Mouse (Mus musculus) hindbrain, embryonic 11.5 days (tissue): ENCODE measurements around the gene Gsg1l. TPM values are rescaled to one million over a fixed set of nuclear protein-coding genes. Genes with fewer than 3 reads are reported as not detected.

Source experiments
- ATAC-seq: fragments of 200-750 bp; cut with Nextera tagmentation; 2 replicates; pipeline ENCODE4 v1.8.0; 2017; ENCODE audit warnings: mild to moderate bottlenecking, moderate TSS enrichment, moderate library complexity; ENCODE audit not compliant: low FRiP score
- DNase-seq: peaks from one replicate; pipeline ENCODE4 v3.0.0-alpha.2; 2015; ENCODE audit warnings: low spot score
- H3K27ac ChIP-seq: fragments of 300-500 bp; sonication (generic); 2 replicates; pipeline ENCODE4 v1.5.1; 2014; ENCODE audit warnings: mild to moderate bottlenecking, low read depth, low read length
- H3K27me3 ChIP-seq: fragments of 300-500 bp; sonication (generic); 2 replicates; pipeline ENCODE4 v1.6.1; 2014; ENCODE audit warnings: mild to moderate bottlenecking, low read length, moderate library complexity, mixed read lengths; ENCODE audit not compliant: control insufficient read depth, insufficient read depth
- H3K36me3 ChIP-seq: fragments of 300-500 bp; sonication (generic); 2 replicates; pipeline ENCODE4 v1.6.1; 2014; ENCODE audit warnings: mild to moderate bottlenecking, low read length, moderate library complexity, mixed read lengths; ENCODE audit not compliant: control insufficient read depth, insufficient read depth
- H3K4me1 ChIP-seq: fragments of 300-500 bp; sonication (generic); replicated peaks from 2 replicates; pipeline ENCODE4 v1.6.1; 2014; ENCODE audit warnings: low read length, mixed read lengths; ENCODE audit not compliant: control insufficient read depth, insufficient read depth
- H3K4me2 ChIP-seq: fragments of 300-500 bp; sonication (generic); replicated peaks from 2 replicates; pipeline ENCODE4 v1.6.1; 2014; ENCODE audit warnings: mild to moderate bottlenecking, low read depth, low read length
- H3K4me3 ChIP-seq: fragments of 300-500 bp; sonication (generic); 2 replicates; pipeline ENCODE4 v1.5.1; 2014; ENCODE audit warnings: low read depth, low read length
- H3K9ac ChIP-seq: fragments of 300-500 bp; sonication (generic); 2 replicates; pipeline ENCODE4 v1.6.1; 2014; ENCODE audit warnings: low read depth, low read length
- H3K9me3 ChIP-seq: fragments of 300-500 bp; sonication (generic); 2 replicates; pipeline ENCODE4 v1.6.1; 2016; ENCODE audit warnings: low read length; ENCODE audit not compliant: control insufficient read depth
- WGBS: fragments of 180-500 bp; shearing (Covaris S2); extraction: QIAGEN DNeasy Blood & Tissue Kit; methylation state at CpG from one replicate; pipeline ENCODE4 v1.1.7; 2014; 5-methylcytosine and 5-hydroxymethylcytosine counted together
- polyA plus RNA-seq: library from polyadenylated mRNA; unstranded; fragments of >200 nt; fragmentation: Nextera tagmentation; extraction: Ambion mirVana; gene quantifications from 2 replicates; pipeline ENCODE4 v1.2.1, GENCODE M21; 2014

The Gsg1l gene
- polyA plus RNA-seq, result 2.7 and 4.6 TPM in 2 replicates

- peaks cover 6% of the 10 kb centered on the region; the same call in 1 of the 2 replicates for H3K4me1 ChIP-seq
- peak within 1 kb of the TSS; percentile 51 for H3K4me3 ChIP-seq
- H3K36me3 ChIP-seq, result no peaks in the 10 kb centered on the region
- 1% methylated on average over 49 of the region's 49 CpGs for WGBS
- H3K27ac ChIP-seq, result peak within 1 kb of the TSS; percentile 33; the same call in 1 of the 2 replicates
- H3K4me2 ChIP-seq, result peak within 1 kb of the TSS; percentile 97
- peak within 1 kb of the TSS; percentile 37; the same call in 1 of the 2 replicates for H3K9ac ChIP-seq
- ATAC-seq, result peak; percentile 37; the same call in 1 of the 2 replicates
- H3K27me3 ChIP-seq, result peaks cover 47% of the 10 kb centered on the region
- no peaks in the 10 kb centered on the region for H3K9me3 ChIP-seq
- no peak for DNase-seq
Observed at GRCm38 (mm10) chr7:126082286-126082741, at the start of gene Gsg1l. Gene Gsg1l, minus strand, starts transcription at chr7:126082411.

GRCm38 (mm10) chr7:126127673-126128072 lies 45.5 kb upstream of the Gsg1l start:
- WGBS, result 82% methylated on average over 2 of the region's 2 CpGs
- Histone ChIP-seq H3K27me3 (no peaks in the 10 kb centered on the region), H3K36me3 (peaks cover 11% of the 10 kb centered on the region; the same call in 1 of the 2 replicates), H3K9me3 (no peaks in the 10 kb centered on the region), H3K27ac (no peak overlapping the region), H3K4me2 (no peak overlapping the region), H3K4me1 (no peaks in the 10 kb centered on the region), H3K9ac (no peak overlapping the region), H3K4me3 (no peak overlapping the region)
- ATAC-seq, result no peak
- DNase-seq, result no peak

DNA sequence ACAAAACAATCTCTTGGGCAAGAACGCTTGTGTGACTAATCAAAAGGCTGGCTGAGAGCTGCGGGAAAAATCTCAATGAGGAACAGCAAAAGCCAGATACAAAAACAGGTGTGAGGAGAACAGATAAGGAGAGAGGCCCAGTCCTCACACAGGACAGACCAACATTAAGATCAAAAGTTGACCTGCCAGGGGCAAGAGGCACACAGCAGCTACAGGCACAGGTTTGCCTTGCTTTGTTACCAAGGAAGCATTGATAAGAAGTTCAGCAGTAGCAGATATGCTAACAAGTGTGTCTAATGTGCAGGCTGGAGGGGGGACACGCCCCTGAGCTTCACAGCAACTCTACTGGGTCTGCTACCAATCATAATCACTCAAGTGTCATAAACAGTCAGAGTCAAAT lies 44.3 kb upstream of the Gsg1l start:
- ATAC-seq (no peak), DNase-seq (no peak)
- no peaks in the 10 kb centered on the region for H3K9me3 ChIP-seq
- peaks cover 11% of the 10 kb centered on the region; the same call in 1 of the 2 replicates for H3K36me3 ChIP-seq
- 88% methylated on average over 3 of the region's 3 CpGs for WGBS
- H3K4me1 ChIP-seq, result no peaks in the 10 kb centered on the region
- H3K27me3 ChIP-seq, result no peaks in the 10 kb centered on the region
- H3K9ac ChIP-seq, result no peak overlapping the region
- H3K4me2 ChIP-seq, result no peak overlapping the region
- no peak overlapping the region for H3K4me3 ChIP-seq
- H3K27ac ChIP-seq, result no peak overlapping the region

DNA sequence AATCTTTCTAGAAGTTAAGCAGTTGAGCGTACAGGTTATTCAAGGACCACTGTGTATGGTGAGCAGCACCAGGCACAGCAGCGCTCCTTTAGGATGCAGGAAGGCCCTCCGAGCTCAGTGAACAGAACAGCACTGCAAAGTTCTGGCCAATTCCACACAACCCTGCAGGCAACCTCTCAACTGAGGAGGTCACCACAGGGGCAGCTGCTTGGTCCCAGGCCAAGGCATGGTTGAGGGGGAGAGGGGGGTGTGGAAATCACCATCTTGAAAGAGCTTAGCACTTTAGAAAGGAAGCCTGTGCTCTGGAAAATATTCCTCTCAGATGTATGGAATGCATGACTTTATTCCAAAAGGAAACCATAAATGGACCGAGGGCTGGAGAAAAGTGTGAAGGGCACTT lies 39.3 kb upstream of the Gsg1l start:
- ATAC-seq (no peak), DNase-seq (no peak)
- H3K36me3 ChIP-seq, result peaks cover 8% of the 10 kb centered on the region; the same call in 1 of the 2 replicates
- H3K4me3 ChIP-seq, result no peak overlapping the region
- no peak overlapping the region for H3K9ac ChIP-seq
- no peaks in the 10 kb centered on the region for H3K9me3 ChIP-seq
- H3K27me3 ChIP-seq, result no peaks in the 10 kb centered on the region
- no peak overlapping the region for H3K27ac ChIP-seq
- no peaks in the 10 kb centered on the region for H3K4me1 ChIP-seq
- H3K4me2 ChIP-seq, result no peak overlapping the region
- 91% methylated on average over 4 of the region's 4 CpGs for WGBS

DNA sequence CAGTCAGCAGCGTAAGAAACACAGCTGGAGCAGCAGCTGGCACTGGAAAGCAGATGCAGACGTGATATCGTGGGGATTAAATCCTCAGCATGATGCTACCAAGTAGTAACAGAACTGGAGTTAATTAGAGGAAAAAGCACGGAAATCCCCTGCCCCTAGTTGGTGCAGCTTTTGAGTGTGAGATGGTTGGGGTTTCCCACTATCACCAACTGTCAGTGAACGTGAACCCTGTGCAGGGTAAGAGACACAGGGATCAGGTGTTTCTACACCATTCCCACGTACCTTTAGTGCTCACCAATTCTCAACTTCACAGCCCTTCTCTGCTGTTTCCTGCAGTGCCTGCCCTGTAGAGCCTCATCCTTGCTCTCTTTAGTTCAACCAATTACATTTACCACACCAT lies 37.6 kb upstream of the Gsg1l start:
- Histone ChIP-seq H3K9ac (no peak overlapping the region), H3K4me3 (no peak overlapping the region), H3K36me3 (peaks cover 11% of the 10 kb centered on the region; the same call in 1 of the 2 replicates), H3K4me1 (no peaks in the 10 kb centered on the region), H3K4me2 (no peak overlapping the region), H3K27me3 (no peaks in the 10 kb centered on the region), H3K27ac (no peak overlapping the region), H3K9me3 (no peaks in the 10 kb centered on the region)
- WGBS, result 77% methylated on average over 6 of the region's 6 CpGs
- no peak for ATAC-seq
- no peak for DNase-seq

GRCm38 (mm10) chr7:126113263-126113662 lies 31.1 kb upstream of the Gsg1l start:
- no peaks in the 10 kb centered on the region for H3K9me3 ChIP-seq
- no peak overlapping the region for H3K4me2 ChIP-seq
- no peak overlapping the region for H3K9ac ChIP-seq
- ATAC-seq (no peak), DNase-seq (no peak)
- H3K4me1 ChIP-seq, result no peaks in the 10 kb centered on the region
- no peak overlapping the region for H3K4me3 ChIP-seq
- H3K27me3 ChIP-seq, result no peaks in the 10 kb centered on the region
- peaks cover 9% of the 10 kb centered on the region; the same call in 1 of the 2 replicates for H3K36me3 ChIP-seq
- H3K27ac ChIP-seq, result no peak overlapping the region
- 96% methylated on average over 4 of the region's 4 CpGs for WGBS

GRCm38 (mm10) chr7:126111230-126111629 lies 29.0 kb upstream of the Gsg1l start:
- no peak for ATAC-seq
- Histone ChIP-seq H3K9me3 (no peaks in the 10 kb centered on the region), H3K27ac (no peak overlapping the region), H3K36me3 (peaks cover 9% of the 10 kb centered on the region; the same call in 1 of the 2 replicates), H3K4me3 (no peak overlapping the region), H3K9ac (no peak overlapping the region), H3K4me1 (no peaks in the 10 kb centered on the region), H3K27me3 (no peaks in the 10 kb centered on the region), H3K4me2 (no peak overlapping the region)
- DNase-seq, result no peak
- WGBS, result 87% methylated on average over 2 of the region's 2 CpGs

GRCm38 (mm10) chr7:126109898-126110297 lies 27.7 kb upstream of the Gsg1l start:
- 0 out of 2 replicates have a peak, but pooled peaks cover 6% of the 10 kb centered on the region for H3K36me3 ChIP-seq

GRCm38 (mm10) chr7:126100440-126100839 lies 18.2 kb upstream of the Gsg1l start:
- no peaks in the 10 kb centered on the region for H3K4me1 ChIP-seq
- ATAC-seq (no peak), DNase-seq (no peak)
- H3K27me3 ChIP-seq, result no peaks in the 10 kb centered on the region
- no peaks in the 10 kb centered on the region for H3K9me3 ChIP-seq
- no peak overlapping the region for H3K9ac ChIP-seq
- WGBS, result 94% methylated on average over 11 of the region's 11 CpGs
- no peak overlapping the region for H3K27ac ChIP-seq
- H3K4me2 ChIP-seq, result no peak overlapping the region
- peaks cover 7% of the 10 kb centered on the region; the same call in 1 of the 2 replicates for H3K36me3 ChIP-seq
- H3K4me3 ChIP-seq, result no peak overlapping the region

More at GRCm38 (mm10) chr7:126109898-126110297, 27.7 kb upstream of the Gsg1l start:
- DNase-seq (no peak), ATAC-seq (no peak)
- H3K4me2 ChIP-seq, result no peak overlapping the region
- H3K4me3 ChIP-seq, result no peak overlapping the region
- no peaks in the 10 kb centered on the region for H3K4me1 ChIP-seq
- no peak overlapping the region for H3K9ac ChIP-seq
- H3K27me3 ChIP-seq, result no peaks in the 10 kb centered on the region
- no peaks in the 10 kb centered on the region for H3K9me3 ChIP-seq
- WGBS, result 95% methylated on average over 3 of the region's 3 CpGs
- H3K27ac ChIP-seq, result no peak overlapping the region
